Mouse (Mus musculus) lung, embryonic 15.5 days (tissue): ENCODE measurements around the gene Traf7. TPM values are rescaled to one million over a fixed set of nuclear protein-coding genes. Genes with fewer than 3 reads are reported as not detected.

ENCODE experiments used
- ATAC-seq: fragments of 200-750 bp; cut with Nextera tagmentation; 2 replicates; pipeline ENCODE4 v1.8.0; 2017; ENCODE audit warnings: moderate number of reproducible peaks, borderline replicate concordance; ENCODE audit not compliant: low FRiP score, low TSS enrichment; ENCODE audit errors: extremely low read depth
- H3K27ac ChIP-seq: fragments of 300-500 bp; sonication (generic); 2 replicates; pipeline ENCODE4 v1.5.1; 2015; ENCODE audit warnings: moderate library complexity, mild to moderate bottlenecking, inconsistent platforms
- H3K27me3 ChIP-seq: fragments of 300-500 bp; sonication (generic); 2 replicates; pipeline ENCODE4 v1.6.1; 2015; ENCODE audit warnings: inconsistent platforms
- H3K36me3 ChIP-seq: fragments of 300-500 bp; sonication (generic); 2 replicates; pipeline ENCODE4 v1.6.1; 2015; ENCODE audit warnings: inconsistent platforms
- H3K4me1 ChIP-seq: fragments of 300-500 bp; sonication (generic); 2 replicates; pipeline ENCODE4 v1.6.1; 2015; ENCODE audit warnings: inconsistent platforms
- H3K4me2 ChIP-seq: fragments of 300-500 bp; sonication (generic); 2 replicates; pipeline ENCODE4 v1.6.1; 2015; ENCODE audit warnings: inconsistent platforms, mild to moderate bottlenecking, moderate library complexity
- H3K4me3 ChIP-seq: fragments of 300-500 bp; sonication (generic); 2 replicates; pipeline ENCODE4 v1.5.1; 2015; ENCODE audit warnings: mild to moderate bottlenecking, inconsistent platforms
- H3K9ac ChIP-seq: fragments of 300-500 bp; sonication (generic); 2 replicates; pipeline ENCODE4 v1.6.1; 2015; ENCODE audit warnings: inconsistent platforms
- H3K9me3 ChIP-seq: fragments of 300-500 bp; sonication (generic); 2 replicates; pipeline ENCODE4 v1.6.1; 2016; ENCODE audit warnings: inconsistent platforms
- WGBS: fragments of 180-500 bp; shearing (Covaris S2); methylation state at CpG from one replicate; pipeline ENCODE4 v1.1.7; 2015; 5-methylcytosine and 5-hydroxymethylcytosine counted together
- polyA plus RNA-seq: library from polyadenylated mRNA; unstranded; fragments of >200 nt; fragmentation: Nextera tagmentation; extraction: Ambion mirVana; gene quantifications from 2 replicates; pipeline ENCODE4 v1.2.1, GENCODE M21; 2015

Traf7 gene
- polyA plus RNA-seq, 1 experiment from 2014 or later = 106 TPM

DNA sequence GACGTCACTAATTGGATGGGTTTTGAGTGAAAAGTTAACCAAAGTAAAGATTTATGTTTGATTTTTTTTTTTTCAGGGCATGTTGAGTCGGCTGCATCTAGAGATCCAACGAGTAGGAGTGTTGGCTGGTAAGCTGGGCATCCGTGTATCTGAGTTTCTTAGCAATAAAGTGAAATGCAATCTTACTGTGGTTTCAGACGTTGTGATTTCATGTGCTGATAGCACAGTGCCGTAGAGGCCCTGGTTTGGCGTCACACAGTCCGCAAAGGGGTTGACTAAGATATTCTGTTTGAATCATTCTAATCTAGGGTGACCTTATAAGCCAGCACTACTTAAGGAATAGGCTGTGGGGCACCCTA, 801 bp upstream of the Traf7 start:
- H3K36me3 ChIP-seq = peaks cover 6% of the 10 kb centered on the region; the same call in 1 of the 2 replicates
- peak overlapping the region; percentile 87 for H3K4me3 ChIP-seq
- no peaks in the 10 kb centered on the region for H3K27me3 ChIP-seq
- H3K9ac ChIP-seq = peak overlapping the region; percentile 79
- peak overlapping the region; percentile 63 for H3K4me2 ChIP-seq
- H3K27ac ChIP-seq = peak overlapping the region; percentile 72
- 0% methylated on average over 8 of the region's 8 CpGs for WGBS
- no peak for ATAC-seq
- no peaks in the 10 kb centered on the region for H3K9me3 ChIP-seq
- H3K4me1 ChIP-seq = peaks cover 57% of the 10 kb centered on the region

DNA sequence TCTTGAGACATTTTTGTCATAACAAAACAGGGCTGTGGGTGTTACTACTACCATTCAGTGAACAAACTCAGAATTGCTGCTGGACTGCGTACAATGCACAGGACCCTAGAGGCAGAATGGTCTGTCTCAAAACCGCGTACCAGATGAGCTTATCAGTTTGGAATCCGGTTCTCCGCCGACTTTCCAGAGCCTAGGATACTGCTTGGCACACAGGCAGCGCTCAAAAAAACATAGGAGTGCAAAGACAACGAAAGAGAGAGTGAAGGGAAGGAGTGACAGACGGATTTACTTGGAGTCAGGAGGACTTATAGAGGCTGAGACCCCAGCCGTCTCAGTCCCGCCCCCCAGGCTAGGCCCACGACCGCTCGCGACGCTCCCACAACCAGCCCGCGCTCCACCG, 423 bp downstream of the Traf7 start:
- peak; percentile 1; the same call in 1 of the 2 replicates for ATAC-seq
- WGBS = 0% methylated on average over 19 of the region's 19 CpGs
- peaks cover 46% of the 10 kb centered on the region for H3K4me1 ChIP-seq

DNA sequence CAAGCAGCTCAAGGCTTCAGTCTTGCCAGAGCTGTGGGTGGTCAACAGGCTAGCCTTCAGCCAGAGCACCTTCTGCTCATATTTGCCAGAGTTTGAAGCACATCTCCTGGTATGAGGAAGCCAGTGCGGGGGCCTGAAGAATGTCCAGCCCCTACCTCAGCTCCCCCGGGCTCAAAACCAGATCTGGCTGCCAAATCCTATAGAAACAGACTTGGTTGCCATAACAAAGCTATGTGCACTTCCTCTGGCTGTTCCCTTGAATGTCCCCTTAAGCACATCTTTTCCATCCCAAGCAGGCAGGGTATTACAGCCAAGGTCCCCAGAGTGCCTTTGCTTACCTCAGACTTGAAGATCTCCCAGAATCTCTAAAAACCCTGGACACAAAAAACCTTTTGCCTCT, 3.0 kb downstream of the Traf7 start:
- H3K27me3 ChIP-seq = no peaks in the 10 kb centered on the region
- H3K4me1 ChIP-seq = peaks cover 33% of the 10 kb centered on the region
- no peak overlapping the region for H3K4me2 ChIP-seq
- no peak for ATAC-seq
- no peaks in the 10 kb centered on the region for H3K9me3 ChIP-seq
- 0 out of 2 replicates have a peak overlapping the region, but pooled peaks have one; percentile 14 for H3K9ac ChIP-seq
- 0 out of 2 replicates have a peak, but pooled peaks cover 4% of the 10 kb centered on the region for H3K36me3 ChIP-seq
- 54% methylated on average over 2 of the region's 2 CpGs for WGBS
- H3K4me3 ChIP-seq = no peak overlapping the region
- no peak overlapping the region for H3K27ac ChIP-seq

More for the DNA sequence above, 423 bp downstream of the Traf7 start:
- no peaks in the 10 kb centered on the region for H3K27me3 ChIP-seq
- H3K9ac ChIP-seq = peak overlapping the region; percentile 84
- peak overlapping the region; percentile 64 for H3K4me2 ChIP-seq
- H3K27ac ChIP-seq = peak overlapping the region; percentile 79
- H3K9me3 ChIP-seq = no peaks in the 10 kb centered on the region
- H3K36me3 ChIP-seq = peaks cover 6% of the 10 kb centered on the region; the same call in 1 of the 2 replicates
- peak overlapping the region; percentile 87 for H3K4me3 ChIP-seq

DNA sequence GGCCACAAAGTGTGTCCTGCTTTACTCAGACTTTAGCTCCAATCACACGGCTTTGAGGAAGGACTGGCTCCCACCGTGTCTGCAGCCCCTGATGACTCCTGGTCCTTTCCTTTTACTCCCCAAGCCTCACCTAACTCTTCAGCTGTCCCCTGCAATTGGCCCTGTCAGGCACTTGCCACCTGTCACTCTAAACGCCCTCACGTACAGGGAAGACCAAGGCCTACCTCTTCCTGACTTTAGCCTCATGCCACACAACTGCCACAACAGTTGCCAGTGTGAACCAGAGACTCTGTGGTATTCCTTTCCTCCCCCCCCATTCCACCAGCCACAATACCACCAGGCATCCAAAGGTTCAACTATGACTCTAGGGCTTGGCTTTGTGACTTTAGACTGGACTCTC, 7.3 kb downstream of the Traf7 start:
- WGBS = 73% methylated on average over 4 of the region's 4 CpGs
- H3K36me3 ChIP-seq = peaks cover 24% of the 10 kb centered on the region

DNA sequence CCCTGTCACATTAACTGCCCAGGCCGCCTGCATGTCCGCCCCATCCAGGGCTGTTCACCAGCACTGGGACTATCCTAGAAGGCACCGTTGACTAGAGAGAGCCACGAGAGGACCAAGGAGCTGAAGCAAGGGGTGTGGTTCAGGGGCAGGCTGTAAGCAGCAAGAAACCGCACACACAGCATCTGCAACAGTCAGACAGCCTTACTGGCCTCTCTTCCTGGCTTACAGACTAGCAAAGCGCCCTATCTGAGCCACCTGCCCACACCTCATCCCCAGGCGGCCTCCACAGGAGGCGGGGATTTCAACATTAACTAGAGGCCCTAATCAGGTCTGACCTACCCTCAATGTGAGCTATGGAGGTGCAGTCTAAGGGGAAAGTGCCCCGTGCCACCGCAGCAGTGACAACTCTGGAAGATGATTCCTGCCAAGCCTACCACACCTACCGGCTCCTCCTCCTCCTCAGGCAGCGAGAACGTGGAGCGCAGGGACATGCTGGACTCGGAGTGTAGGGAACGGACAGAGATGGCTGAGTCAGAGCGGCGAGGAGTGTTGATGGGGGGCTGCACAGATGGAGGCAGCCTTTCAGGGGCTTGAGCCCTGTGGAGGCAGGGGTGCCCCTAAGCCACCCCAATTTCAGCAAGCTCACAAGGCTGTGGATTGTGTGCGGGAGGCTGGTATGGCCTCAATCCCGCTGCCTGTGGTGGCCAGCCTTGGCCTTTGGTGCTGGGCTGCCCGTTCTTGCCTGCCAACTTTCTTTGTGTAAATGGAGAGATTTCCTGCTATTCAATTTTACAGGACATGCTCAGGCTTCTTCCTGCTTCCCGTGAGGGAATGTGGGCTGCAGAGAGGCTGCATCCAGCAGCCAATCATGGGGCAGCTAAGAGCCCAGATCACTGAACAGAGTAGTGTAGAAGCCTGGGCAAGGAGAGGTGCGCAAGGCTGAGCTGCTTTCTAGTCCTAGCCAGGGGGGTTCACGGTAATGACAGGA, 13.2 kb downstream of the Traf7 start:
- Histone ChIP-seq H3K36me3 (peaks cover 59% of the 10 kb centered on the region), H3K4me2 (peak overlapping the region; percentile 45), H3K9ac (peak overlapping the region; percentile 20), H3K27ac (peak overlapping the region; percentile 76), H3K9me3 (no peaks in the 10 kb centered on the region), H3K27me3 (no peaks in the 10 kb centered on the region), H3K4me3 (peak overlapping the region; percentile 22), H3K4me1 (no peaks in the 10 kb centered on the region)
- ATAC-seq = no peak
- 77% methylated on average over 24 of the region's 24 CpGs for WGBS

More for the DNA sequence above, 7.3 kb downstream of the Traf7 start:
- Histone ChIP-seq H3K9me3 (no peaks in the 10 kb centered on the region), H3K4me1 (peaks cover 7% of the 10 kb centered on the region), H3K4me3 (no peak overlapping the region), H3K27ac (no peak overlapping the region), H3K4me2 (no peak overlapping the region), H3K9ac (no peak overlapping the region), H3K27me3 (no peaks in the 10 kb centered on the region)
- no peak for ATAC-seq

DNA sequence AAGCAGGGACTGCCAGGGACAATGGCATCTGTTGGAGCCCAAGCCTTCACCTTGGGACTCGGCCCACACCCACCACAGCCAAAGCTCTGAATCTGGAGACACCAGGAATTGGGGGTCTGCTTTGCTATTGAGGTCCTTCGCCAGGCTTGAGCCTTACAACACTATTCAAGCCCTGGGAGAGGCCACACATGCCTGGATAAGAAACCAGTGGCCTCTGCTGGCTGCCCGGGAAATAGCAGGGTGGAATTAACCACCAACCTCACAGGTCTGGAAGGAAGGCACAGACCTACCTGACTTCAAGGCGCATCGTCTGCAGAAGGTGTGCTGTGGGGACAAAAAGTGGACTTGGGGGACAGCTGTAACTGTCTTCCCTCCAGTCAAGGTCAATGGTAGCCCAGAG, 14.1 kb downstream of the Traf7 start:
- H3K9ac ChIP-seq = peak overlapping the region; percentile 20
- peaks cover 66% of the 10 kb centered on the region for H3K36me3 ChIP-seq
- H3K4me1 ChIP-seq = no peaks in the 10 kb centered on the region
- WGBS = 41% methylated on average over 5 of the region's 5 CpGs
- H3K9me3 ChIP-seq = no peaks in the 10 kb centered on the region
- peak overlapping the region; percentile 76; the same call in 1 of the 2 replicates for H3K27ac ChIP-seq
- H3K4me3 ChIP-seq = peak overlapping the region; percentile 22
- peak overlapping the region; percentile 45 for H3K4me2 ChIP-seq
- ATAC-seq = no peak
- no peaks in the 10 kb centered on the region for H3K27me3 ChIP-seq

DNA sequence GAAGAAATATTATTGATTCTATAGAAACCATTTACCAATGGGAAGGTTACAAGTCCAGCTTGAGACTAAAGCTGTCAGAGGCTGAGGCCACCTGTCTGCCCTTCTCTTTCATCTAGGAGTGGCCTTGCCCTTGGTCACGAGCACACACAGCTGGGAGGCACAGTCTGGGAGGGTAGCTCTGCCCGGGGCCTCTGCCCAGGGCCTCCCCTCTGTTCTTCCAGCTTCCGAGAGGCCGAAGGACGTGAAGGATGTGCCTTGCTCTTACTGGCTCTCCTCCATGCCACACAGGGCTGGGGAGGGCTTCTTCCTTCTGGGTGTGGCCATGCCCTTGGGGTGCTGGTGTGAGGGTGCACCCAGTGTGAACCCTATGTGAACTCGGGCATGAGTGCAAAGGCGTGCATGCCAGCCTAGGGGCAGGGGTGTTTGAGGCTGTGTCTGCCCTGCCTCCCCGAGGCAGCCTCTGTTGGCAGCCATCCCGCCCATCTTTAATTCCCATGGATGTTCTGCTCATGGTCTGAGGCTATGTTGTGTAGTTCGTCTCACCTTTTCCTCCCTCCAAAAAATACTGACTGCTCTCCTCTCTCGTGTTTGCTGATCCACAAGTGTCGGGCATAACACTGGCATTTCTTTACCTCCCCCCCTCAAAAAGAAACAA, 19.8 kb downstream of the Traf7 start:
- no peak overlapping the region for H3K4me2 ChIP-seq
- 77% methylated on average over 12 of the region's 12 CpGs for WGBS
- no peak overlapping the region for H3K27ac ChIP-seq
- no peak overlapping the region for H3K9ac ChIP-seq
- peaks cover 4% of the 10 kb centered on the region; the same call in 1 of the 2 replicates for H3K4me1 ChIP-seq
- no peaks in the 10 kb centered on the region for H3K9me3 ChIP-seq
- ATAC-seq = no peak
- no peak overlapping the region for H3K4me3 ChIP-seq
- H3K27me3 ChIP-seq = no peaks in the 10 kb centered on the region
- H3K36me3 ChIP-seq = peaks cover 43% of the 10 kb centered on the region

DNA sequence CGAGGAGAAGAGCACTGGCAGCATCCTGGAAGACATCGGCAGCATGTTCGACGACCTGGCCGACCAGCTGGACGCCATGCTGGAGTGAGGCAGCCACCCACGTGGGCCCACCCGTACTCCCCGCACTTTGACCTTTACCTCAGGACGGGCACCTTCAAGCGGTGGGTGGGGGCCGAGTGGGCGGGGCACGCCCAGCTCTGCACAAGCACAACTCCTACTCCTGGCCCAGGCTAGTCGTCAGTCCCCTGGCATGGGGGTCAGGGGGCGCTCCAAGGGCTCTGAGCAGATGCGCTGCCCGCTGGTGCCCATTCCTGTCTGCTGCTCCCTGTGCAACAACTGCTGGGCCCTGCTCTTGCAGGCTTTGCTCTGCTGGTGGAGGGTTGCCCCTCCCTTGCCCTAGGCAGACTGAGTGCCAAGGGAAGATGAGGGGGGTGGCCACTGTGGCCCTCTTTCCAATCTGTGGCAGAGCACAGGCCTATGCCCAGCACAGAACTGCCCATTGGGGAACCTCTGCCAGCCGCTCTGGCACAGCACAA, 20.5 kb downstream of the Traf7 start:
- no peaks in the 10 kb centered on the region for H3K27me3 ChIP-seq
- no peak overlapping the region for H3K9ac ChIP-seq
- ATAC-seq = 0 out of 2 replicates have a peak, but pooled peaks have one; percentile 4

DNA sequence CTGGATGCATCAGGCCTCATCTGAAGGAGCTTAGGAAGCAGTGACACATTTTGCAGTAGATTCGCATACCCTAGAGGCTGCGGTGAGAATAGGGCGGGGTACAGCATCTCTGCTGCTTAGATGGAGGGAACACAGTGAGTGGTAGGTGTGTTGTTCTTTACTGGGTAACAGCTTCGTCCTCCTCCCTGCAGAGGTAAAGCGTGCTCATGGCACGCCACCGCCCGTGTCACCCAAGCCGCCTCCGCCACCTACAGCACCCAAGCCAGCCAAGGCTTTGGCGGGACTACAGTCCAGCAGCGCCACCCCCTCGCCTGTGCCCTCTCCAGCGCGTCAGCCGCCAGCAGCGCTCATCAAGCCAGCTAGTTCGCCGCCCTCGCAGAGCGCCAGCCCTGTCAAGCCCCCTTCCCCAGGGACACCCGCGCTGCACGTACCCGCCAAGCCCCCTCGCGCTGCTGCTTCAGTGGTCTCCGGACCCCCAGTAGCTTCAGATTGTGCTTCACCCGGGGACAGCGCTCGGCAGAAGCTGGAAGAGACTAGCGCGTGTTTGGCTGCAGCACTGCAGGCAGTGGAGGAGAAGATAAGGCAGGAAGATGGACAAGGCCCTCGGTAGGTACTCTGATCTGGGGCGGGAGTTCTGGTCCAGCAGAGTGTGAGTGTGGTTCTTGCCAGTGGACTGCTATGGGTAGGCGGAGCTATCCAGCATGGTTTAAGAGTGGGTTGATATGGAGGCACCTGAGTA, 21.2 kb downstream of the Traf7 start:
- no peaks in the 10 kb centered on the region for H3K27me3 ChIP-seq
- H3K9ac ChIP-seq = 0 out of 2 replicates have a peak overlapping the region, but pooled peaks have one; percentile 4
- ATAC-seq = 0 out of 2 replicates have a peak, but pooled peaks have one; percentile 2
- WGBS = 25% methylated on average over 36 of the region's 36 CpGs
- H3K4me1 ChIP-seq = peaks cover 4% of the 10 kb centered on the region; the same call in 1 of the 2 replicates
- no peak overlapping the region for H3K27ac ChIP-seq
- peaks cover 36% of the 10 kb centered on the region for H3K36me3 ChIP-seq
- H3K4me2 ChIP-seq = peak overlapping the region; percentile 41
- H3K9me3 ChIP-seq = no peaks in the 10 kb centered on the region
- H3K4me3 ChIP-seq = no peak overlapping the region

More for the DNA sequence above, 20.5 kb downstream of the Traf7 start:
- H3K4me2 ChIP-seq = no peak overlapping the region
- no peak overlapping the region for H3K27ac ChIP-seq
- H3K9me3 ChIP-seq = no peaks in the 10 kb centered on the region
- H3K4me3 ChIP-seq = no peak overlapping the region
- WGBS = 47% methylated on average over 19 of the region's 19 CpGs
- peaks cover 4% of the 10 kb centered on the region; the same call in 1 of the 2 replicates for H3K4me1 ChIP-seq
- H3K36me3 ChIP-seq = peaks cover 43% of the 10 kb centered on the region

DNA sequence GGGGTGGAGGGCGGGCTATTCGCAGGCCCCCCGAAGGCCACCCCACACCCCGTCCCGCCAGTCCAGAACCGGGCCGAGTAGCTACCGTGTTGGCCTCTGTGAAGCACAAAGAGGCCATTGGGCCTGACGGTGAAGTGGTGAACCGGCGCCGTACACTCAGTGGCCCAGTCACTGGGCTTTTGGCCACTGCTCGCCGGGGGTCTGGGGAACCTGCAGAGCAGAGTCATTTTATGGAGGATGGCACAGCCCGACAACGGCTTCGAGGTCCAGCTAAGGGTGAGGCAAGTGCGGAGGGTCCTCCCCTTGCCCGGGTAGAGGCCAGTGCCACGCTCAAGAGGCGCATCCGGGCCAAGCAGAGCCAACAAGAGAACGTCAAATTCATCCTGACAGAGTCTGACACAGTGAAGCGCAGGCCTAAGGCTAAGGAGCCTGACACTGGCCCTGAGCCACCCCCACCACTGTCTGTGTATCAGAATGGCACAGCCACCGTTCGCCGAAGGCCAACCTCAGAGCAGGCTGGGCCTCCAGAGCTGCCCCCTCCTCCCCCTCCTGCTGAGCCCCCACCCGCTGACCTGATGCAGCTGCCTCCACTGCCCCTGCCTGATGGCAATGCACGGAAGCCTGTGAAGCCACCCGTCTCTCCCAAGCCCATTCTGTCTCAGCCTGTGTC, 22.3 kb downstream of the Traf7 start:
- no peak overlapping the region for H3K4me2 ChIP-seq
- H3K9me3 ChIP-seq = no peaks in the 10 kb centered on the region
- no peaks in the 10 kb centered on the region for H3K27me3 ChIP-seq
- H3K27ac ChIP-seq = no peak overlapping the region
- H3K9ac ChIP-seq = no peak overlapping the region
- no peak for ATAC-seq
- peaks cover 4% of the 10 kb centered on the region; the same call in 1 of the 2 replicates for H3K4me1 ChIP-seq
- WGBS = 89% methylated on average over 30 of the region's 30 CpGs
- H3K36me3 ChIP-seq = peaks cover 25% of the 10 kb centered on the region
- no peak overlapping the region for H3K4me3 ChIP-seq
